Mouse (Mus musculus): ENCODE measurements around the gene Anp32e.
A peak's percentile ranks its signal among the peaks of the same experiment; 100 is the strongest.
"Not testable (repeated sequence)": the region's sequence is repeated elsewhere in the genome, so short reads cannot be mapped to it uniquely, and the experiment has no call there.

Anp32e gene

DNA sequence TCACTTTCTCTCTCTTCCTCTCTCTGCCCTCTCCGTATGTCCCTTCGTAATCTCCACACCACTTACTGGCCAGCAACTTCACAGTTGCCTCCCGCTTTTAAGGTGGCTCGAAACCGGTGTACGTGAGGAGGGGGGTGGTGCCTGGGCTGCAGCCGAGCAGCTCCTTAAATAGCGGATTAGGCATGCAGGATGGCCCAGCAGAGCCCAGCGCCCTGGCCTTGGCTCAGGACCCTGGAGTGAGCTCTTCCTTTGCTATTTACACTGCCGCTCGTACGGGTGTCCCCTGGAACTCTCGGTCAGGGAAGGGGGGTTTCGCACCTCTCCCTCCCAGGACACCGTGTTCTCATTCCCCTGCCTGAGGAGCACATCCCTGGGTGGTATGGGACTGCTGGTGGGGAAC is 24.5 kb upstream of the Anp32e start, which contains the start of gene Car14:
Gene Car14 (minus strand): TSS at position 124 of the 400 bp plus-strand sequence.
- peak; percentile 79 for DNase-seq (ENCODE audit: low spot score)

DNA sequence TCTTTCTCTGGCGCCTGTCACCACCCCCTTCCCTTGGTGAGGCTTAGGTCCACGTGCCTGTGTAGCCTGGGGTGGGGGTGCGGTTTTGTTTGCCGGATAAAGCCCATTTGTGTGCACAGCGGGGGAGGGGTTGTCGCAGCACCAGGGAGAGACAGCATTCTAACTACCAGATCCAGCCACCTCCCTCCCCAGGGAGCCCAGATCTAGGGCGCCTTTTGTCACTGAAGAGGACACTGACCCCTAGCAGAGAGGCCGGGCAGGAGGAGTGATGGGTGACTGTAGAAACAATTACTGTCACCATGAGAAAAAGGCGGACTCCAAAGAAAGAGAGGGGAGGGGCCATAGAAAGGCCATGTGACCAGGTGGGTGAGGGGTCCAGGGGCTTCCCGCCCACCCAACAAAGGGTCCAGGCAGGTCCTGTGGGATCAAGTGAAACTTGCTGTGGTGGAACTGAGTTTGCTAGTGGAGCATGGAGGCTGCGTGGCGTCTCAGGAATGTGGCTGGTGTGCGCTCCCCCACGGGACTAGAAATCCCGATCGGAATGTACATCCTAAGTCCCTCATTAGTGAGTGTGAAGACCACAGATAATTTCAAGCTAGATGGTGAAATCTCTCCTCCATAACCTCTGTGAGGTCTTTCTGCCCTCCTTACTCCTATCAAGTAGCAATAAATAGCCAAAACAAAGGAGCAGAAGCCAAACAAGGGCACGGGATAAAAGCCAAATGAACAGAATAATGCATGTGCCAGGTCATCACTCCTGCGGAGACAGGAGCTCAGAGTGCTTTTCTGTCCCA is 23.7 kb upstream of the Anp32e start:
- peak; percentile 84 for DNase-seq (ENCODE audit: low spot score)

DNA sequence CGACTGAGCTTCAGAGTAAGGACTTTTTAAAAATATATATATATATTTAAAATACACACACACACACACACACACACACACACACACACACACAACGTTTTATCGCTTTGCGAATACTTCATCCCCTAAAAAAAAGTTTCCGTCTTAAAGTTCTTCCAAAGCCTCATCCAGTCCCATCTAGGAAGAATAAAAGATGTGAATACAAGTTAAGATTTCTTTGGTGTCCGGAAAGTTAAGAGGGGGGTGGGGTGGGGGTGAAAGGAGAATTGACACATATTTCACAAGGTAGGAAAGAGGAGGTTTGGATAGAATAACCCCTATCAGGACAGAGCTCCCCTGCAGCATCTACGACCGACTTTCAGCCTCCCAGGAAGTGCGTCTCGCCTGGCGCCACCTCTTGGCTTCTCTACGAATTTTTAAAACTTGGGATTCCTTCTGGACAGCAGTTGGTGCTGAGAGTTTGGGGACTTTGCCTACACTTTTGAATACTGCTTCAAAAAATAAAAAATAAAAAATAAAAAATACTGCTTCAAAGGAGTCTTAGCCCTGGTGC is 23.0 kb upstream of the Anp32e start:
- peak; percentile 87 for DNase-seq (ENCODE audit: low spot score)

DNA sequence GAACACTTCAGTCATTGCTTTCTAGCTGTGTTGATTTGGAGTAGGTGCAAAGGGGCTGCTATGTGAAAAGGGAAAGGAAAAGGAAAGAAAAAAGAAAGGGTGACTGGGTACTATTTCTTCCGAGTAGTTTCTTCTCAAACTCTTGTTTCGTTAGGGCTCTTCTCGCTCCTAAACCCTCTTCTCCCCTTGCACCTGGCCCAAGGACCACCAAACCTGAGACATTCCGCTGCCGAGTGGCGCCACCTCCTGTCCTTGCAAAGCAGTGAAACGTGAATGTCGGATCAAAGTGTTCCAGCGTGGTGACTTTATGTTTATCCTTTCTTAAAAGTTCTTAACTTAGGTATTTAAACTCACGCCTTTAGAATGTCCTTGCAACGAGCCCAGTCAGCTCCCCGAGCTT is 22.2 kb upstream of the Anp32e start:
- DNase-seq (ENCODE audit: low spot score), result peak; percentile 90

DNA sequence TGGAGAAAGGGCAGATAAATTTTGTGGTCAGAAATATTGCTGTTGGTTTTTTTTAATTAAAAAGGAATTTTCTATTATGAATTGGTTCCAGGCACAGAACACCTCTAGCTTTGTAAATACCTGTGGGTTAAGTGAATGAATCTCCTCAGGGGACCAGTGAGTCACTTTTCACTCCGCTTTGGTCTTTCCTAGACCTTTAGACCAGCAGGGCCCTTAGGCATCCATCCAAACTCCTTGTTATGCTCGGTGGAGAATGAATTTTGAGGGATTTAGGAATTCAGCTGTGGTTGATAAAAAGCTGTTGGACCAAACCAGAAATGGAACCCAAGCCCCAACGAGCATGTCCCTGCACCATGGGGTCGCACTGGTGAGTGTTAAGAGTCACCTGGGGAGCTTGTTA is 21.4 kb upstream of the Anp32e start:
- DNase-seq (ENCODE audit: low spot score), result no peak

DNA sequence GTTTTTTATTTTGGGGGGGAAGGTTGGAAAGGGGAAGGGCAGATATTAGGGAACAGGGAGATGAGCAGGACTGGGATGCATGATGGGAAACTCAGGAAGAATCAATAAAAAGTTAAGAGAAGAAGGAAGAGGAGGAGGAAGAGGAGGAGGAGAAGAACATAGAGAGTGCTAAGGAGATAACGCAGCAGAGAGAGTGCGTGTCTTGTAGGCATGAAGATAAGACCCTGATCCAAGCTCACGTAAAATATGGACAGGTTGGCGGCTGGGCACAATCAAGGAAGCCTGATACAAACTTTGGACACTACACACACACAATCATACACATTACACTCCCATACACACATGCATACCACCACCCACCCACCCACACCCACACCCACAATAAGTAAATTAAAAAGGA is 14.3 kb upstream of the Anp32e start:
- no peak for DNase-seq (ENCODE audit: low spot score)

DNA sequence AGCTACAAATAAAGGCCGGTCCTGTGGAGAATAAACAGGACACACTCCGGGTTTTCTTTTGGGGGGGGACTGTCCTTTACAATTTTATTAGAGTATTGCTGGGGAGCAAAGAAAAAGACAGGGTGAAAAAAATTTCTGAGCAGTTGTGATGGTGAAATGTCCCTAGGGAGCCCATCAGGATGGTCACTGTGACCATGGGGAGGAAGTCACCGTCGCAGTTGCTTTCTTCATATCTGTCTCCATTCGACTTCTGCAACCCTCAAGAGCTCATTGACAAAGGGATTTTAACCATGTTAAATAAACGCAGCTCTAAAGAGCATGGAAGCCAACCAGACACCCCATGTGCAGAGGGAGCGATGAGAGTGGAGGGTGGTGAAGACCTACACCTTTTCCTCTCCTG is 12.3 kb upstream of the Anp32e start:
- DNase-seq (ENCODE audit: low spot score), result no peak

DNA sequence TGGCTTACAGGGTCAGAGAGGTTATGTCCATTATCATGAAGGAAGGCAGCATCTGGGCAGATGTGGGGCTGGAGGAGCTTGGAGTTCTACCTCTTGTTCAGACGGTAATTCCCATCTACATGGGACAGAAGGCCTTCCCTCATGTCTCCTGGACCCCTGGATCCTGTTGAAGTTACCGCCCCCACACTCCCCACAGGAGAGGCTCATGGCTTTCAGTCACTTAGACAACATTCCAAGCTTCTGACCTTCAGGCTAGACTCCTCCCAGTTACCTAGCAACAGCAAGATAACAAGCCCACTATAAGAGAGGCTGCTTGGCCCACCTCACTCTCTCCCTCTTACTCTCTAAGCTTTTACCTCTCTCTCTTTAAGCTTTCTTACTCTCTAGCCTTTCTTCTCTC is 8.5 kb upstream of the Anp32e start:
- not testable (repeated sequence) for DNase-seq (ENCODE audit: low spot score)

DNA sequence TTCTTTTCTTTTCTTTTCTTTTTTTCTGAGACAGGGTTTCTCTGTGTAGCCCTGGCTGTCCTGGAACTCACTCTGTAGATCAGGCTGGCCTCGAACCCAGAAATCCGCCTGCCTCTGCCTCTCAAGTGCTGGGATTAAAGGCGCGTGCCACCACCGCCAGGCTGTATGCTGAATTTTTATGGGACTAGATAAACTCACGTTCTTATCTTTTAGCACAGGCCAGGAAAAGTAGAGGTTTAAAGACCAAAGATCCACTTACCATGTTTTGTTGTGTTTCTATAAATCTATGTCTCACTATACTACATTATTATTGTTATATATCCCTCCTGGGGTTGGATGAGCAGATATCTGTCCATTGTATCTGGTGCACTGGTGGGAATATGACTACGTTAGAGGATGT is 5.6 kb upstream of the Anp32e start:
- DNase-seq (ENCODE audit: low spot score), result not testable (repeated sequence)

DNA sequence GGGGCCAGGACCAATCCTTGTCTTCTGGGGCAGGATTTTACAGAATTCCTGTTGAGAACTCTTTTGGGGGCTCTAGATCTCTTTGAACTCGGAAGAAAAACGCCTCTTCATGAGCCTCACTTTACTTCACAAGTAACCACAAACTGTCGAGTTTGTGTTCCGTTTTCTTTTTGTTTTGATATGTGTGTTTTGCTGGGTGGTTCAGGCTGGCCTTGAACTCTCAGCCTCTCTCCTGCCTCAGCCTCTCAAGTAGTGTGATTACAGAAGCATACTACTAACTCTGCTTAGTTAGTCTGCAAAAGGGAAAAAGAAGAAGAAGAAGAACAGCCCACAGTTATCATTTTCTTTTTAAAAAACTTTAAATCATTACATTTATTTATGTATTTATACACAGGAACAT is 4.9 kb upstream of the Anp32e start:
- no peak for DNase-seq (ENCODE audit: low spot score)

DNA sequence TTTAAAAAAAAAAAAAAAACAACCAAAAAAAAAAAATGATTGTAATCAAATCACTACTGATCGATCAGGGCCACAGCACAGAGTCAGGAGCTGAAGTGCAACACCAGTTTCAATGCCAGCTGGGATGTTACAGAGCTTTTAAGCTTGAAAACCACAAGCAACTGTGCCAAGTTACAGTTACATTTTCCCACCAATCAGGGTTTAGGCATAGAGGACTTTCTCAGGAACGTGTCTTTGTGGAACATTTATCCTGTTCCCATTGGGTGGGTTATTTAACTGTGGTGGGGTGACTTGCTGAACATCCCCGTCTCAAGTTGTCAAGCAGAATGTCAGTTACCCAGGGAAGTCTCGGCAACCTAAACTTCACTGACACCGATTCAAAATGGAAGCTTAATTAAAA is 4.0 kb upstream of the Anp32e start:
- DNase-seq (ENCODE audit: low spot score), result no peak

DNA sequence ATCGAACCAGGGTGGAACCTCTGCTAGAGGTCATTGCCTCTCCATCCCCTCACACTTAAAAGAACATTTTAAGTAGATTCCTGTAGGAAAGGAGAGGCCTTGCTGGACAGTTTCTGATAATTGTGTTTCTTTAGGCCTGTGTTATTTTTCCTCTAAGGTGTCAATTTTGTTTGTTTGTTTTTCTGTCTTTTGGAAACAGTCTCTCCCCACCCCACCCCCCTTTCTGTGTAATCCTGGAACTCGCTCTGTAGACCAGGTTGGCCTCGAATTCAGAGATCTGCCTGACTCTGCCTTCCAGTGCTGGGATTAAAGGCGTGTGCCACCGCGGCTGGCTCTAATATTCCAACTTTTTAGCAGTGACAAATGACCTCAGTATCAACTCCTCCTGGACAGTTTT is 787 bp upstream of the Anp32e start:
- no peak for DNase-seq (ENCODE audit: low spot score)

DNA sequence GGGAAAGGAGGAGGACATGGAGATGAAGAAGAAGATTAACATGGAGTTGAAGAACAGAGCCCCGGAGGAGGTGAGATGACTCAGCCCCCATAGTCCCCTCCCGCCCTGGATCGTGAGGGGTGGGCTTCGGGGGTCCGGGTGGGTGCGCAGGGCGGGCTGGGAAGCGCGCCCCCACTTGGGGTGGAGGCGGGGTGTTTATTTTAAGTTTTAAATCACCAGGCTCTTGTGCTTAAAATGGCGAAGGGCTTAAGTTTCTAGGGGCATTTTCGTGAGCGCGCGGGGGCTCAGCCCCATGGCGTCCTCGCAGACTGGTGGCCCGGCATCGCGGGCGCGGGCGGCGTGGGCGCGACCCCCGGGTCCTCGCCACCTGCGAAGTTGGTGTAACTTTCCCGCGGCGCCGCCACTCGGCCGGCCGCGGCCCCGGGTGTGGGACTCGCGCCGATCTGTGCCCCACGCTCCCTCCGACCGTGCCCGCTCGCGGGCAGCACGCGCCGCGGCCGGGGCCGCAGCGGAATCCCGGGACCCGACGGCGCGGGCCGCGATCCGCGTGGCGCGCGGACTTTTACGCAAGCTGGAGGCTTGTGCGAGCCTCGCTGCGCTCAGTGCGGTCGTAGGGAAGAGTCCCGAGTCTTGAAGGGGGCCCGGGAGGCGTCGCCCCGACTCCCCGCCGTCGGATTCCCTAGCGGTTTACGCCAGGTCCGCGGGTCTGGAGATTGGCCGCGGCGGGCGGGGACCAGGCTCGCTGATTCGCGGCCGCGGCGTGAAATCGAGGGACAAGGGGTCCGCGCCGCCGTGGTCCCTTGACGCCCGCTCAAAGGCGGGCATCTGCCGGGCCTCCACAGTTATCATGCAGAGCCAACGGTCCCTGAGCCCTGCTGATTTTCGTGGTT is 780 bp downstream of the Anp32e start:
- peak; percentile 63 for DNase-seq (ENCODE audit: low spot score)

DNA sequence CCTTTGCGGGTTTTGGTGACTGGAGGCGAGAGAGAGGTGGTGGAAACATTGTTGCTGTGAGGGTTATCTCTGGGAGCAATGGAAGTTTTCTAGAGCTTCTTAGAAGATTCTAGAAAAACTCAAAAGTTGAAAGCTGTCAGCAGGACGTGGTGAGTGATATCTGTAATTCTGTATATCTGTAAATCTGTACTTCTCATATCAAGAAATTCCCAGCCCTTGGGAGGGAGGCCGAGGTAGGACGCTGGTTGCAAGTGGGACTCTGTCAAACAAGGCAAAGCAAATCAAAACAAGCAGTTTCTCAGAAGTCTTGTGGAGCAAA is 1.4 kb downstream of the Anp32e start:
- no peak for DNase-seq (ENCODE audit: low spot score)

DNA sequence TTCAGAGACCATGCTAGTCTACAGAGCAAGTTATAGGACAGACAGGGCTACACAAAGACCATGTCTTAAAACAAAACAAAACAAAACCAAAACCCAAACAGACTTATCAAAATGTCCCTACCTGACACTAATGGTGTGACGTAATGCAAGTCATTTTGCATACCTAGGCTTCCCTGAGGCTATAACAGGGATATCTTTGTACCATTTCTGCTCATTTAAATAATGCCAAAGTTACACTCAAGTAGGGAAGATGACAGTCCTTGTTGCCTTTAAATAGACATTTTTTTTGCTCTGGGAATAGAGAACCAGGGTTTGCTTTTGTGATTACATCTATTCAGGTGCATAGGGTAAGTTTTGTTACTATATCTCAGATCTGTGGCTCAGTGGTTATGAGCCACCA is 2.4 kb downstream of the Anp32e start:
- no peak for DNase-seq (ENCODE audit: low spot score)

DNA sequence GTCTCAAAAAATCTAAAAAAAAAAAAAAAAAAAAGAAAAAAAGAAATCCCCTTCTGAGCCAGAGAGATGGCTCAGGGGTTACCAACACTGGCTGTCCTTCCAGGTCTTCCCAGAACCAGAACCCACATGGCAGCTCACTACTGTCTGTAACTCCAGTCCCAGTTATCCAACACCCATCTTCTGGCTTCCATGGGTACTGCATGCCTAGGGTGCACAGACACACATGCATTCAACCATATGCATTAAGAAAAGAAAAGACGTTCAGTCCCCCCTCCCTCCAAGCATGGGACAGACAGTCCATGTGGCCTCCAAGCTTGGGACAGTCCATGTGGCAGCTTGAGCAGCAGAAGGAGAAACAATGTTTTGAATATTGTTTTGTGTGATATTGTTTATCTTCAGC is 3.1 kb downstream of the Anp32e start:
- DNase-seq (ENCODE audit: low spot score), result no peak

DNA sequence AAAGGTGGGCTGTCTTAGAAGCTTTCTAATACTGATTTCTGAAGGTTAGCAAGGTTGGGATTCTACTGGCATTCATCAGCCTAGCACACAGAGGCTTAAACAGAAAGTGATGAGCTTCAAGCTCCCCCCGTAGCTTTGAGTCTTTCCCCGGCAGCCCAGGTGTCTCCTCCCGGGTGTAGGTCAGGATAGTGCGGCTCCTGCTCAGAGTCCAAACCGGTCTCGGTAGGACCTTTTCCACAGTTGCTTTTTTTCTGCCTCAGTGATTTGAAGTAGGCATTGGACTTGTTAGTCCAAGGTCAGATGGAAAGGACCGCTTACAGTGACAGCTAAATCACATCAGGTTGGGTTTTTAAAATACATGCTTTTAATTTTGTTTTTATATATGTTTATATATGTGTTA is 3.5 kb downstream of the Anp32e start:
- no peak for DNase-seq (ENCODE audit: low spot score)

DNA sequence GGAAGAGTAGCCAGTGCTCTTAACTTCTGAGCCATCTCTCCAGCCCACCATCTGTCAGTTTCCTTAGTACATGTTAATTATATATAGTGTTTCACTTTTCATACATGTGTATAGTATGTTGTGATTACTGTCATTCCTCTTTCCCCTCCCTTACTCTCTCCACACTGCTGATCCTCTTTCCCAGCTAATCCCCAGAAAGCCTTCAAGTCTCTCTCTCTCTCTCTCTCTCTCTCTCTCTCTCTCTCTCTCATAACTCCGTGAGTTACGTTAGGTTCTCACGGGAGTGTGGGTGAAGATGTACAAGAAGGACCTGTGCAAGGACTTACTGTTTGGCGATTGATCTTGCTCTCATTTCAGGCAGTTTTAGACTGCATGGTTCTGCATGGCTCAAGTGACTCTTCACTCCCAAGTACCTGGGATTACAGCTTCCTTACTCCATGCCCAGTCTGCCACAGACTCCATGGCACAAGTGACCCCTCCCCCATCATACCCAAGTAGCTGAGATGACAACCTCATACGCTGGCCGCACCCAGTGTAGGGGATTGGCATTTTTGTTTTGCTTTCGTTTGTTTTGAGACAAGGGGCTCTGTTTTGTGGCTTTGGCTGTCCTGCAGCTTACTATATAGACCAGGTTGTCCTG is 4.2 kb downstream of the Anp32e start:
- DNase-seq (ENCODE audit: low spot score), result no peak

DNA sequence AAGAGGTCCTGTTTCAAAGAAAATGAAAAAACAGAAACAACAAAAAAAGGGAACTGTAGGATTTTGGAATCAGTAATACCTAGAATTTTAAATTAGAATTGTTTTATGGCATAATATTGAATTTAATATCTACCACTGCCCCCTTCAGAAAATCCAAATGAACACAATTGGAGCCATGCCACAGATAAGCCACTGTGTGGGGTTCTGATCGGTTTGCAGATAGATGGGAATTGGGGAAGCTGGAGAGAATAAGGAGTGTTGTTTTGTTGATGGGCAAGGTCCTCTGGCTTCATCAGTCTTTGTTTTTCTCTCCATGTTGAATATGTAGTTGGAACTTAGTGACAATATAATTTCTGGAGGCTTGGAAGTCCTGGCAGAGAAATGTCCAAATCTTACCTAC is 5.4 kb downstream of the Anp32e start:
- no peak for DNase-seq (ENCODE audit: low spot score)

DNA sequence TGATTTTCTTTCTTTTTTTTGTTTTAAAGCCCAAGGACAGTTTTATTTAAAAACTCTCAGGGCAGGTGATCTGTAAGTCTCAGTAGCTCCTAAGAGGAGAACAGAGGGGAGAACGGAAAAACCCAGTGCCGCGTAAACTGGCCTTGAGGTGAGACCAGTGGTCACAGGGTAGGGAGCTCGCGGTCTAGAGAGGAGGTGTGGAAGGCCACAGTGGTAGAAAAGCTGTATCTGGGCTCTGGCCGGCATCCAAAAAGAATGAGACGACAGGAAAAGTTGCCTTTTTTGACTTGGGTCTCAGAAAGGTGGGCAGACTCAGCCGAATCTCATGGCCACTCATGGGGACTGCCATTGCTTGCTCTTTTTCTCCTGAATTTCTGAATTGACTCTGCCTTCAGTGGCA is 9.2 kb downstream of the Anp32e start:
- no peak for DNase-seq (ENCODE audit: low spot score)

DNA sequence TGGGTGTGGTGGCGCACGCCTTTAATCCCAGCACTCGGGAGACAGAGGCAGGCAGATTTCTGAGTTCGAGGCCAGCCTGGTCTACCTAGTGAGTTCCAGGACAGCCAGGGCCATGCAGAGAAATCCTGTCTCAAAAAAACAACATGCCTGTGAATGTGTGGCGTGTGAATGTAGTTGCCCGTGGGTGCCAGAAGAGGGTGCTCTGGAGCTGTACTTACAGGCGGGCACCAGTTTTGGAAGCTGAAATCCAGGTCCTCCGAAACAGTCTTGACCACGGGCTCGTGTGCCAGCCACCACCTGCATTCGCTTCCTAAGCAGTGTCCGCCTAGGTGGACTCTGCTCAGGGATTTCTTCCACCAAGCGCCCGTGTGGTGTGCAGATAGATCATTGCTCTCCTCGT is 9.8 kb downstream of the Anp32e start:
- DNase-seq (ENCODE audit: low spot score), result peak; percentile 46

DNA sequence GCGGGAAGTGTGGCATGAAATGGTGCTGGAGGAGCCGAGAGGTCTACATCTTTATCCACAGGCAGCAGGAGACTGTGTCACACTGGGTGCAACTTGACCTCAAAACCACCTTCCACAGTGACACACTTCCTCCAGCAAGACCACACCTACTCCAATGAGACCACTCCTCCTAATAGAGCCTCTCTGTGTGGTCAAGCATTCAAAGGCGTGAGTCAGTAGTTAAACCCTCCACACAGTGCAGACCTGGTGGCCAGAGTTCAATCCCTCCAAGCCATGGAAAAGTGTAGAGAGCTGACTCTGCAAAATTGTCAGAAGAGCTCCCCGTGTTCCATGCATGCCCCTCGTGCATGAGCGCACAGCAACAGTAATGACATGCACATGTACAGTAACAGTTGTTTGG is 13.7 kb downstream of the Anp32e start:
- DNase-seq (ENCODE audit: low spot score), result no peak

DNA sequence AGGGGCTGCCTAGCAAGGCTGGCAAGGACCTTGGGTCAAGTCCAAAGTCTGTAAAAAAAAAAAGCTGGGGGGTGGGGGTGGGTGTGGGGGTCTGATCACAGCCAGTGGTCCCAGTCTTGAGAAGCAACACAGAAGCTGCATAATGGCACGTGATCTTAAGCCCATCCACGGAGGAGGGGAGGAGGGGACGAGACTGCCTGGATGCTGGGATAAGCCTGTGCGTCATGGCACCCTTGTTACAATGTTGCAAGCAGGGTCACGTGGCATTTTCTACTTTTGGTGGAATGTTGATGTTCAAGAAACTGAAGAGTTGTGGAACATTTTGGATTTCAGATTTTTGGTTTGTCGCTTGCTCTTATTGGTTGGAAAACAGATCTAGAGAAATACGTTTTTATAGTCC is 14.2 kb downstream of the Anp32e start:
- DNase-seq (ENCODE audit: low spot score), result no peak

Data from embryo, embryonic 10 days (tissue).